Mouse (Mus musculus) stomach, embryonic 15.5 days (tissue): ENCODE measurements around the gene Pabpn1l. TPM values are rescaled to one million over a fixed set of nuclear protein-coding genes. Genes with fewer than 3 reads are reported as not detected.

Experiments used
- ATAC-seq: fragments of 200-750 bp; cut with Nextera tagmentation; 2 replicates; pipeline ENCODE4 v1.8.0; 2017; ENCODE audit warnings: low read depth, moderate number of reproducible peaks, moderate TSS enrichment; ENCODE audit not compliant: insufficient read depth, low FRiP score
- H3K27ac ChIP-seq: fragments of 300-500 bp; sonication (generic); 2 replicates; pipeline ENCODE4 v1.5.1; 2015; ENCODE audit warnings: mild to moderate bottlenecking, inconsistent platforms
- H3K27me3 ChIP-seq: fragments of 300-500 bp; sonication (generic); replicated peaks from 2 replicates; pipeline ENCODE4 v1.6.1; 2015; ENCODE audit warnings: inconsistent platforms
- H3K36me3 ChIP-seq: fragments of 300-500 bp; sonication (generic); 2 replicates; pipeline ENCODE4 v1.6.1; 2015; ENCODE audit warnings: inconsistent platforms
- H3K4me1 ChIP-seq: fragments of 300-500 bp; sonication (generic); 2 replicates; pipeline ENCODE4 v1.6.1; 2015; ENCODE audit warnings: inconsistent platforms
- H3K4me2 ChIP-seq: fragments of 300-500 bp; sonication (generic); 2 replicates; pipeline ENCODE4 v1.6.1; 2015; ENCODE audit warnings: mild to moderate bottlenecking, inconsistent platforms
- H3K4me3 ChIP-seq: fragments of 300-500 bp; sonication (generic); replicated peaks from 2 replicates; pipeline ENCODE4 v1.5.1; 2015; ENCODE audit warnings: inconsistent platforms
- H3K9ac ChIP-seq: fragments of 300-500 bp; sonication (generic); 2 replicates; pipeline ENCODE4 v1.6.1; 2015; ENCODE audit warnings: inconsistent platforms
- H3K9me3 ChIP-seq: fragments of 300-500 bp; sonication (generic); 2 replicates; pipeline ENCODE4 v1.6.1; 2016; ENCODE audit warnings: inconsistent platforms
- WGBS: fragments of 180-500 bp; shearing (Covaris S2); methylation state at CpG from one replicate; pipeline ENCODE4 v1.1.7; 2015; 5-methylcytosine and 5-hydroxymethylcytosine counted together
- polyA plus RNA-seq: library from polyadenylated mRNA; unstranded; fragments of >200 nt; fragmentation: Nextera tagmentation; extraction: Ambion mirVana; gene quantifications from 2 replicates; pipeline ENCODE4 v1.2.1, GENCODE M21; 2015

The Pabpn1l gene
- polyA plus RNA-seq, 1 experiment from 2014 or later, result not detected

- H3K4me2 ChIP-seq, result peak overlapping the region; percentile 8; the same call in 1 of the 2 replicates
- H3K9me3 ChIP-seq, result no peaks in the 10 kb centered on the region
- H3K36me3 ChIP-seq, result no peaks in the 10 kb centered on the region
- no peak for ATAC-seq
- H3K4me3 ChIP-seq, result no peak overlapping the region
- H3K27me3 ChIP-seq, result peaks cover 10% of the 10 kb centered on the region; the same call in 1 of the 2 replicates
- 60% methylated on average over 22 of the region's 22 CpGs for WGBS
- H3K9ac ChIP-seq, result no peak overlapping the region
- peaks cover 5% of the 10 kb centered on the region; the same call in 1 of the 2 replicates for H3K4me1 ChIP-seq
- no peak overlapping the region for H3K27ac ChIP-seq
Measured at GRCm38 (mm10) chr8:122630696-122631095, 8.2 kb upstream of the Pabpn1l start.

GRCm38 (mm10) chr8:122629388-122629787 lies 6.8 kb upstream of the Pabpn1l start:
- Histone ChIP-seq H3K27ac (no peak overlapping the region), H3K9ac (no peak overlapping the region), H3K9me3 (no peaks in the 10 kb centered on the region), H3K27me3 (peaks cover 10% of the 10 kb centered on the region; the same call in 1 of the 2 replicates), H3K4me1 (no peaks in the 10 kb centered on the region), H3K4me3 (no peak overlapping the region), H3K36me3 (no peaks in the 10 kb centered on the region), H3K4me2 (no peak overlapping the region)
- 59% methylated on average over 10 of the region's 10 CpGs for WGBS
- ATAC-seq, result no peak

DNA sequence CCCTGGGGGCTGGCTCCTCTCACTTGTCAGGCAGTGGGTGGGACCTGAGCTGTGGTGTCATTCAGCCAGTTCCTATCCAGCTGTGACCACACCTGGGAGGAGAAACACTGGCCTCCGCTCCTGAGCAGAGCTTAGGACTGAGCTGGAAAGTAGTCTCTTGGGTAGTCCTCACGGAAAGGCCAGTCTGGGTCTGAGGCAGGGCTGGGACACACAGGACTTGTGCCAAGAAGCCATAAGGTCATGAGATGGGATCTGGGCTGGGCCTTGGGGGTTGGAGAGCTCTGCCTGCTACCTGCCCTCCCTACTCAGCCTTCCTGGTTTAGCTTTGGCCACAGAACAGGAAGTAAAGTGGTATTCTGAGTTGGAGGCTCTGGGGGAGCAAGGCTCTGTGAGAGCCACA lies 4.4 kb upstream of the Pabpn1l start:
- H3K27ac ChIP-seq, result no peak overlapping the region
- H3K4me1 ChIP-seq, result no peaks in the 10 kb centered on the region
- H3K4me2 ChIP-seq, result no peak overlapping the region
- peaks cover 10% of the 10 kb centered on the region; the same call in 1 of the 2 replicates for H3K27me3 ChIP-seq
- no peaks in the 10 kb centered on the region for H3K9me3 ChIP-seq
- ATAC-seq, result peak; percentile 16; the same call in 1 of the 2 replicates
- no peaks in the 10 kb centered on the region for H3K36me3 ChIP-seq
- WGBS, result 88% methylated on average over 2 of the region's 2 CpGs
- H3K4me3 ChIP-seq, result no peak overlapping the region
- no peak overlapping the region for H3K9ac ChIP-seq

DNA sequence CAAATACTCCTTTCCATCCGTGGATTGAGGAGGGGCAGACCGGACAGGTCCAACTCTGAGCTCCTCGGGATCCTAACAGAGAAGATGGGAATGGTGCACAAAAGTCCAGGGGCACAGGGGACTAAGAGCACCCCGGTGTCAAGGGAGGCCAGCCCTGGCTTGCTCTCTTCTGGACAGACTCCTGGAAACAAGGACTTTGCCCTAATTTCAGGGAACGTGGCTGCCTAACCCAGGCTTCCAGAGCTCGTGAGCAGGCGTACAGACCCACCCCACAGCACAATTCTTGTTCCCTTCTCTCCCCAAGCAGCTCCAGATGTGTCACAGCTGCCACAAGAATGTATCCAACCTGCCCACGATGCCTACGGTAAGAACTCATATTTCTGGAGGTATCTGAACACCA lies 3.3 kb upstream of the Pabpn1l start:
- Histone ChIP-seq H3K9me3 (no peaks in the 10 kb centered on the region), H3K27me3 (peaks cover 10% of the 10 kb centered on the region; the same call in 1 of the 2 replicates), H3K4me3 (no peak overlapping the region), H3K4me1 (no peaks in the 10 kb centered on the region), H3K9ac (no peak overlapping the region), H3K36me3 (no peaks in the 10 kb centered on the region), H3K27ac (no peak overlapping the region), H3K4me2 (no peak overlapping the region)
- ATAC-seq, result no peak
- WGBS, result 71% methylated on average over 9 of the region's 9 CpGs

DNA sequence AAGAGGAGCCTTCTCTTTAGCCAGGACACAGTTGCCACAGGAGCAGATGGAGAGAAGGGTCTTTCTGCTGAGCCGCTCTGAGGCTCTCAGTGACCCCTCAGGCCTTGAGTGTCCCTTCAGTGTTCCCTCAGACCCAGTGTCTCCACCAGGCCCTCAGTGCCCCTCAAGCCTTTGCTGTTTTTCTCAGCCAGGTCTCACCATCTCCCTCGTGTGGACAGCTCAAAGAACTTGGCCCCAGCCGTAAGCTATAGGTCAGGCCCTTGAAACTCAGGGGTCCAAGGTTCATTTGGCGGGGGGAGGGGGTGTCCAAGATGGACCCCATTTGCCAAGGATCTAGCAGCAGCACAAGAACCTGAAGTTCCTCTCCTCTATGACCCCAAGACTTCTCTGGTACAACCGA lies 2.1 kb upstream of the Pabpn1l start:
- H3K9me3 ChIP-seq, result no peaks in the 10 kb centered on the region
- no peak overlapping the region for H3K9ac ChIP-seq
- no peak overlapping the region for H3K27ac ChIP-seq
- no peaks in the 10 kb centered on the region for H3K36me3 ChIP-seq
- H3K27me3 ChIP-seq, result 0 out of 2 replicates have a peak, but pooled peaks cover 3% of the 10 kb centered on the region
- ATAC-seq, result no peak
- no peaks in the 10 kb centered on the region for H3K4me1 ChIP-seq
- H3K4me3 ChIP-seq, result no peak overlapping the region
- no peak overlapping the region for H3K4me2 ChIP-seq
- WGBS, result 70% methylated on average over 5 of the region's 5 CpGs

DNA sequence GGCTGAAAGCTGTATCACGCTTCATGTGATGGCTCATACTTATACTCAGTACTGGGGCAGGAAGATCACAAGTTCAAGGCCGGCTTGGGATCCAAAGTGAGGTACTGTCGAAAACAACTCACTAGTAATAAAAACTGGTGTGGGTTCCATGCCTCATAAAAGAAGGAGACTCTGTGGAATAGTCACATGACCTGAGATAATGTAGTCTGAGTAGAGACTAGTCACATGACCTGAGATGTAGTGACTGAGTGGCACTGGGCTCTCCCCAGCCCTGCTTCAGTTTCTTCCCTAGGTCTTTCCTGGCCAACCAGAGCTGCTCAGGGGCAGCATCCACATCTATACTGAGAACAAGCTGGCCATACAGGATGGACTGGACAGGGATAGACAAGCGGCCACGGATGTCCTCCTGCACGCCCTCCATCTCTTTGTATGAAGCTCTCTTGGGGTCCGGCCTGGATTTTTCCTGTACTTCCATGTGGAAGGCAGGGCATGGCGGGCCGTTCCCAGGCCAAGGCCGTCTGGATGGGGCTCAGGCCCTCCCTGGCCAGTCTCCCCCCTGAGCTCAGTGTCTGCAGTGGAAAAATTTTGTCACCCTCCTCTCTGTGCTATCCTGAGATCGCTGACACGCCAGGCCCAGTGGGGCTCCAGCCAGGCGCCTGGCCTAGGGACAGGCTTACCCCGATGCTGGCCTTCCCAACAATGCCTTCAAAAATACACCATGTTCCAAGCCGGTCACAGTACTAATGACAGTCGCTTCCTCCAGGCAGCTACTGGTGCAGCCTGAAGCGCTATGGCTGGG lies 1.5 kb upstream of the Pabpn1l start:
- Histone ChIP-seq H3K4me2 (no peak overlapping the region), H3K9ac (no peak overlapping the region), H3K4me1 (no peaks in the 10 kb centered on the region), H3K27ac (no peak overlapping the region), H3K9me3 (no peaks in the 10 kb centered on the region), H3K36me3 (no peaks in the 10 kb centered on the region), H3K4me3 (no peak overlapping the region), H3K27me3 (no peaks in the 10 kb centered on the region)
- ATAC-seq, result no peak
- WGBS, result 92% methylated on average over 17 of the region's 17 CpGs

- Histone ChIP-seq H3K27ac (no peak overlapping the region), H3K9ac (no peak overlapping the region), H3K4me1 (peaks cover 15% of the 10 kb centered on the region), H3K4me2 (no peak overlapping the region), H3K9me3 (no peaks in the 10 kb centered on the region), H3K36me3 (no peaks in the 10 kb centered on the region), H3K4me3 (no peak overlapping the region), H3K27me3 (no peaks in the 10 kb centered on the region)
- ATAC-seq, result no peak
- WGBS, result 22% methylated on average over 5 of the region's 5 CpGs
Measured at GRCm38 (mm10) chr8:122620446-122620845, 2.1 kb downstream of the Pabpn1l start.

DNA sequence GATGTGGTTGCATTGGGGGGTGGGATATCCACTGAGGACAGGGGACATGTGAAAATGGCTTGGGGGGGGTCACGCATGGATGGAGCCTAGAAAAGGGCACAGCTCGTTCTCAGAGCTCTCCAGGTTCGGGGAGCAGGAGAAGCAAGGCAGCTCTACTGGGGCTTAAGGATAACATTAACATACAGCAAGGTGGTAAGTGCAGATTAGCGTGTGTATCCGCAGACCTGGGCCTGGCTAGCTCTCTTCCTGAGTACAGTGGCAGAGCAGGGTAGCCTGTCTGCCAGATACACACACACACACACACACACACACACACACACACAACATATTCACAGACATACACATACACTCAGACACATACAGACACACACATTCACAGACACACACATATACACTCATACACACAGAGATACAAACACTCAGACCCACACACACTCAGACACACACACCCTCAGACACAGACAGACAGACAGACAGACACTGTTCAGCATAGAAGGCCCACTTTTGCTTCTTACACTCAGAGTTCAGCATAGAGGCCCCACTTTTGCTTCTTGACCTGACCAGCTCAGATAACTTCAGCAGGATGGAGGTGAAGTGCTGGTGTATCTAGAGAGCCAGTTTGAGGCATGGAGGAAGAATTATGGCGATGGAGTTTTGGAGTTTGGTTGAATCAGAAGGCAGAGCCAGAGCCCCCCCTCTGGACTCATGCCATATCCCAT lies 3.7 kb downstream of the Pabpn1l start:
- H3K27me3 ChIP-seq, result no peaks in the 10 kb centered on the region
- 75% methylated on average over 6 of the region's 6 CpGs for WGBS
- no peak overlapping the region for H3K4me3 ChIP-seq
- H3K9me3 ChIP-seq, result no peaks in the 10 kb centered on the region
- peaks cover 16% of the 10 kb centered on the region for H3K4me1 ChIP-seq
- no peaks in the 10 kb centered on the region for H3K36me3 ChIP-seq
- ATAC-seq, result peak; percentile 68; the same call in 1 of the 2 replicates
- no peak overlapping the region for H3K27ac ChIP-seq
- H3K9ac ChIP-seq, result no peak overlapping the region
- no peak overlapping the region for H3K4me2 ChIP-seq

GRCm38 (mm10) chr8:122617947-122618546 lies 4.5 kb downstream of the Pabpn1l start:
- peaks cover 16% of the 10 kb centered on the region for H3K4me1 ChIP-seq
- H3K4me3 ChIP-seq, result no peak overlapping the region
- H3K36me3 ChIP-seq, result no peaks in the 10 kb centered on the region
- 37% methylated on average over 5 of the region's 7 CpGs for WGBS
- H3K9ac ChIP-seq, result no peak overlapping the region
- H3K27ac ChIP-seq, result no peak overlapping the region
- no peak for ATAC-seq
- no peaks in the 10 kb centered on the region for H3K9me3 ChIP-seq
- no peaks in the 10 kb centered on the region for H3K27me3 ChIP-seq
- no peak overlapping the region for H3K4me2 ChIP-seq

DNA sequence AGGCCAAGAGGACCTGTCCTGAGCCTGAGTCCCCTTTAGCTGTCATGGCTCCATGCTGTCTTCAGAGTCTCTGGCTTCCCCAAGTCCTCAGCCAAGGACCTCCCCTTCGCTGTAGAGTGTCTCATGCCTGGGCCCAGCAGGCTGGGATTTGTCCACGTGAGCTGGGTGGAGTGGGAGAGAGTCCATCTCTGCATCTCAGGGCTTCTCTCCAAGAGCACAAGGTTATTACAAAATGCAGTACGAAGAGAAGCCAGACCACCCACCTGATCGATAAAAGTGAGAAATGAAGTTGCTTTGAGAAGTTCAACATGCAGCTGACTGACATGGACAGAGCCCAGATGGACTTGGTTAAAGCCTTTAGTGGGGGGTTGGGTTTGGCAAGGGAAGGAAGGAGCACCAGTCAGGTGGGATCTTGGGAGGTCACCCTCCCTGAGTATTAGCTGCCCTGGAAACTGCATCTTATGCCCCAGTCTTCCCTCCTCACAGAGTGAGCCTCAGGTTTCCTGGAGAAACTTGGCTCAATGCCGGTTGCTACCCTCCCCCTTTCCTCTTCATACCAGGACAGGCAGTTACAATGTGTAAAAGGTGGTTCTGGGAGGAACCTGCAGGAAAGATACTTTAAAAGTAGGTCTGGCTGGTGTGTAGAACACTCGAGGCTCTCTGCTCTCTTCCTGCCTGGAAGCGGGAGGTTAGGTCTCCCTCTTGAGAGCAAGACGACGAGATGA lies 6.2 kb downstream of the Pabpn1l start:
- no peak overlapping the region for H3K4me2 ChIP-seq
- H3K4me3 ChIP-seq, result no peak overlapping the region
- H3K9ac ChIP-seq, result no peak overlapping the region
- H3K27me3 ChIP-seq, result no peaks in the 10 kb centered on the region
- H3K36me3 ChIP-seq, result no peaks in the 10 kb centered on the region
- 55% methylated on average over 9 of the region's 9 CpGs for WGBS
- no peak for ATAC-seq
- peaks cover 24% of the 10 kb centered on the region for H3K4me1 ChIP-seq
- H3K9me3 ChIP-seq, result no peaks in the 10 kb centered on the region
- 0 out of 2 replicates have a peak overlapping the region, but pooled peaks have one; percentile 33 for H3K27ac ChIP-seq

GRCm38 (mm10) chr8:122611295-122612133 lies 11.0 kb downstream of the Pabpn1l start, which contains the start of the genes Galns and Trappc2l:
Gene Galns, minus strand, starts transcription at chr8:122611463.
Gene Trappc2l, plus strand, starts transcription at chr8:122611640.
- under 1% methylated on average over 47 of the region's 57 CpGs for WGBS
- Histone ChIP-seq H3K4me1 (peaks cover 24% of the 10 kb centered on the region; the same call in 1 of the 2 replicates), H3K4me3 (peak within 1 kb of the TSS; percentile 73), H3K9ac (peak within 1 kb of the TSS; percentile 52), H3K27ac (peak within 1 kb of the TSS; percentile 89), H3K4me2 (peak within 1 kb of the TSS; percentile 93), H3K9me3 (no peaks in the 10 kb centered on the region), H3K27me3 (no peaks in the 10 kb centered on the region), H3K36me3 (no peaks in the 10 kb centered on the region)
- ATAC-seq, result peak; percentile 95
